Mouse (Mus musculus) brain, embryonic 14.5 days (tissue): ENCODE data around the gene Fam163b. TPM values are rescaled to one million over a fixed set of nuclear protein-coding genes. Genes with fewer than 3 reads are reported as not detected.

Experiments
- DNase-seq: peaks from one replicate; pipeline ENCODE4 v3.0.0-alpha.2; 2011; ENCODE audit warnings: low read depth
- CTCF ChIP-seq: fragments of 200-500 bp; IDR thresholded peaks from 2 replicates; pipeline ENCODE4 v1.5.1; 2012; ENCODE audit warnings: inconsistent platforms, mild to moderate bottlenecking, moderate library complexity, borderline replicate concordance; ENCODE audit not compliant: insufficient read depth, insufficient read length; ENCODE audit errors: extremely low read depth
- POLR2A ChIP-seq: fragments of 200-500 bp; IDR thresholded peaks from 2 replicates; pipeline ENCODE4 v1.6.1; 2012; ENCODE audit warnings: mild to moderate bottlenecking, inconsistent platforms, borderline replicate concordance; ENCODE audit not compliant: poor library complexity, insufficient read depth, insufficient read length, severe bottlenecking; ENCODE audit errors: extremely low read depth
- polyA plus RNA-seq: library from polyadenylated mRNA; depleted of rRNA; stranded (reverse); fragments of >200 nt; gene quantifications from 2 replicates; pipeline ENCODE4 v1.2.3, GENCODE M21; 2012

Gene Fam163b
- polyA plus RNA-seq, 1 experiment, result 7.2 TPM

- DNase-seq, result no peak
- TF ChIP-seq POLR2A, result no peak
- no peak for TF ChIP-seq CTCF
Observed at GRCm38 (mm10) chr2:27163851-27164250, 21.6 kb upstream of the Fam163b start.

- no peak for DNase-seq
- TF ChIP-seq CTCF (no peak), POLR2A (no peak)
Observed at GRCm38 (mm10) chr2:27162656-27163055, 20.4 kb upstream of the Fam163b start.

DNA sequence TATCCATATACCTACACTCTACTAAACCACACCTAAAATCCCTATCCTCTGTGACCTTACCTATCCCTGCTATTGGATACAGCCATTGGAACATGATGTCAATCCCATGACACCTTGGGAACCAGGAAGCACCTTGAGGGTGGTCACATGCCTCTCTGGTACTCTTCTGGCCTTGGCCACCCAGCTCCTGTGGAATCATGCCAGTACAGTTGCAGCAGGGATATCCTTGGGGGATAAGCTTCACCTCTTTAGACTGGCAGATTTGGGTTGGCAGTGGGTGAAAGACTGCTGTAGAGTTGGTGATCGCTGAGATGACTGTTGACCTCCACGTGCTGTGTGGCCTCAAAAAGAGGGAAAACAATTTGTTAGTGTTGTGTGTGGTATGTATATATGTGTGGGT lies 19.2 kb upstream of the Fam163b start:
- TF ChIP-seq CTCF (no peak), POLR2A (no peak)
- no peak for DNase-seq

DNA sequence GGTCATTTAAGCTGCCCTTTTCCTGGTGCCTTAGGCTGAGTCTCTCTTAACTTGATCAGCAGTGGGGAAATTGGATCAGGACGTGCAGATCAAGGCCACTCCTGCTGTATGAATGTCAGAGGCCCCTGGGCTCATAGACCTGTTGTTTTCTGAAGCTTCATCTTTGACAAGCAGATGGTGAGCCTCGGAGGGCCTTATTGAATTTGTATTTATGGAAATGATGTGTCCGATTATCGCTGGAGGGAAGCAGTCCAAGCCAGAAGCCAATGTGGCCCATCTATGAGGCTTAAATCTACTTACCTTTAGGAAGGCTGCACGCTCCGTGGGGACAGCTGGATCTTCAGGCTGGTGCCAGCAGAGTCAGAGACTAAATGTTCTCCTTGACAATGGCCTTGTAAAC lies 14.3 kb upstream of the Fam163b start:
- DNase-seq, result peak; percentile 32
- TF ChIP-seq CTCF (no peak), POLR2A (no peak)

GRCm38 (mm10) chr2:27154466-27155185 lies 12.3 kb upstream of the Fam163b start:
- no peak for TF ChIP-seq POLR2A
- no peak for TF ChIP-seq CTCF
- no peak for DNase-seq

- DNase-seq, result peak; percentile 36
- TF ChIP-seq CTCF, result no peak
- TF ChIP-seq POLR2A, result no peak
Observed at GRCm38 (mm10) chr2:27149457-27149856, 7.2 kb upstream of the Fam163b start.

GRCm38 (mm10) chr2:27146840-27147239 lies 4.5 kb upstream of the Fam163b start:
- DNase-seq, result no peak
- TF ChIP-seq POLR2A, result no peak
- TF ChIP-seq CTCF, result no peak

GRCm38 (mm10) chr2:27144957-27145356 lies 2.7 kb upstream of the Fam163b start:
- DNase-seq, result peak; percentile 48
- TF ChIP-seq POLR2A (no peak), CTCF (no peak)

DNA sequence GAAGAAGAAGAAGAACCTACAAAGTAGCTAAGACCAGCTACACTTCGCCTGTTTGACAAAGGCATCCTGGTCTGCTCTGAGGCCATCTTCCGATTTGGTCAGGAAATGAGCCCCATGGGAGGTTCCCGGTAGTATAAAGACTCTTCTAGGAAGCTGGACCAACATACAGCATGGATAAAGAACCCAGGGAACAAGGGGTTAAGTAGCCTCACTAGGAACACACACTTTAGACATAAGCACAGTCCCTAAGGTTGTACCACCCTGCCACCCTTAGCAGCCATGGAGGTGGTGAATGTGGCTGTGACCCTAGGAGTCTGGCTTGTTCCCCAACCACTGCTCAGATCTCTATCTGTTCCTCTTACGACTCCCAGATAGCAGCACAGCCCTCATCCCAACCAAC lies 3.9 kb downstream of the Fam163b start:
- TF ChIP-seq CTCF (no peak), POLR2A (no peak)
- no peak for DNase-seq

GRCm38 (mm10) chr2:27136789-27137188 lies 5.5 kb downstream of the Fam163b start:
- TF ChIP-seq POLR2A (no peak), CTCF (no peak)
- no peak for DNase-seq

GRCm38 (mm10) chr2:27136336-27136735 lies 6.0 kb downstream of the Fam163b start:
- no peak for DNase-seq
- TF ChIP-seq POLR2A (no peak), CTCF (no peak)

DNA sequence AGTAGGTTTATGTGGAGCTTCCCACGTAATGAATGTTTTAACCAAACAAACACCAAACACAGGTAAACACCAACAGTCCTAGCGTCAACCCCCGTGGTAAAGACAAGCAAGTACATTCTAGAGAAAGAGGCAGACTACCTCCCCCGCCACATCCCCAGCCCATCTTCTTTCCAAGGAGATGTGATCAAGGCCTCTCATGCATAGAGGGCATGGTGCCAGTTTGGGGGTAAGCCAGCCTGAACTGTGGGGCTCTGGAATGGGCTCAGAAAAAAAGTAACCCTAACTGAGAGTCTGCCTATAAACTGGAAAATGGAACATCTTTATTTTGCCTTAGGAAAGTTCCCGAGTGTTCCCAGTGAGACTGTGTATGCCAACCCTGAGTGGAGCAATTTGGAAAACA lies 6.4 kb downstream of the Fam163b start:
- no peak for DNase-seq
- TF ChIP-seq CTCF, result no peak
- TF ChIP-seq POLR2A, result no peak

DNA sequence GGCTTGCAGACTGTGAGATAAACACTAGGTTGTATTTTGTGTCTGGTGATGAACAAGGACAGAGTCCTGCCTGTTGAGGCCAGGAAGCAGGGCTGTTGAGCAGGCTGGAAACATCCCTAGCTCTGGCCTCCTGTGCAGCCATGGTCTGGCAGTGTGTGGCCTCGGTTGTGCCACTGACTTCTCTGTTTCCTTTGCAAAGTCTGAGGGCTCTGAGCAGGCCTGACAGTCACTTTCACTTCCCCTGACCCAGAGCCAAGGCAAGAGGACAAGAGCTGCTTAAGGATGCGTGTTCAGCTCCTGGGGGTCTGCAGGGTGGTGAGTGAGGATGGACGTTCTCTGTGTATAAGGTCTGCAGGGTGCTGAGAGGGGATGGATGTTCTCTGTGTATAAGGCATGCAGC lies 13.3 kb downstream of the Fam163b start:
- DNase-seq, result no peak
- TF ChIP-seq CTCF (no peak), POLR2A (no peak)

DNA sequence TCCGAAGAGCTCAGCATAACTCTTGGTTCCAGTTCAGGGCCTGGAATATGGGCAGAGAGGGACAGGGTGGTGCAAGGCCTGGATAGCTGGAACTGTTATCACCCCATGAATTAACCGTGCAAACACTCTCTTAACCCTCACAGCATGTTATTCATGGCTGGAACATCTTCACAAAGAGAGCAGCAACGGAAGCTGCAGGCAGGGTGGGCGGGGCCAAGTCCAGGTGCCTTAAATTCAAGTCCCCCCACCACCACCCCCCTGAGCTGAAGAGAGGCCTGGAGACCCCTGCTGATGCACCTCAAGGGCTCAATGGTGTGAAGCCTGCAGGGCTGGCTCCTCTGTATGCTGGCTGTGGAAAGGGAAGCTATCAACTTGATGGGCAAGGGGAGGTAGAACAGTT lies 15.8 kb downstream of the Fam163b start:
- TF ChIP-seq POLR2A (no peak), CTCF (no peak)

More for the DNA sequence above, 15.8 kb downstream of the Fam163b start:
- no peak for DNase-seq
